Mouse (Mus musculus) heart, postnatal 14 days (tissue): Measurements from ENCODE around the gene Pcnx2. TPM values are rescaled to one million over a fixed set of nuclear protein-coding genes. Genes with fewer than 3 reads are reported as not detected.

ENCODE experiments used
- DNase-seq, 2 experiments: peaks; one replicate each; pipeline ENCODE4 v3.0.0; 2021 to 2022
- intact Hi-C: fragments of 180-260 bp; cut with DNase I; formaldehyde crosslinking; loops from one replicate; pipeline ENCODE4 v1.15.1; 2025
- total RNA-seq, 2 experiments: library from RNA; stranded (reverse); gene quantifications; 2 replicates each; pipeline ENCODE4 v1.2.3; 2021

Pcnx2 gene
- total RNA-seq, 2 experiments from 2014 or later = 0.61 to 0.88 TPM

DNA sequence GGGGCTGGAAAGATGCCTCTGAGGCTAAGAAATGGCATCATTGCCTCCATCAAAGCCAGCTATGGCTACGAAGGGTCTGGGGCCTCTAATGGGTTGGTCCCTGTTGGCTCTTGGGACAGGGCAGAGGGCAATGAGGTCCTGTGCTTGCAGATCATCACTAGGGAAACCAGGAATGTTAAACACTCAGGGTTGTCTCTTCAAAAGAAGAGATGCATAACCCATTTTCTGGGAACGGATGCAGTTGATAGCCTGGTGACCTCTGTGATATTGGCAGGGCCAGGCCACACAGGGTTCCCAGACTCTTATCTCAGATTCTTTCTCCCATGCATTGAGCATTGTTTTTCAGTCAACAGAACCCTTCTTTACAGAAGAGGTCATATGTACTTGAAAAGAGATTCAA, 125.8 kb downstream of the Pcnx2 start:
- DNase-seq = no peak
- intact Hi-C loops = no loop called here

DNA sequence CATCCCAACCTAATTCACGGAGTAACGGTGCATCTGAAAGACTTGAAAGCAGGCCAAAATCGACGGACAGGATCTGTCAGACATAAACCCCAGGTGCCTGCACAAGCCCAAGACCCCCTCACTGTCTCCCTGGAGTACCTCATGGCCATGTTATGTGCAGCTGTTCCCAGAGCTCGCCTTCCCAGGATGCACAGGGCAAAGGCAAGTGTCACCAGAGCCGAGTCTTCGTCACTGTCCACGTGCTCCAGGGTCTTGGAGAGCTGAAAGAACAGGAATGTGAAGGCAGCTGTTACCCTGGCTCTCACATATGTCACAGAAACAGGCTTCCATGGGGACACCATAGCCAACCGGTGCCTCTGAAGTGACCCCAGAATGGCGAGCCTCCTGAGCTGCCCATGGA, 130.0 kb downstream of the Pcnx2 start:
- no peak for DNase-seq
- intact Hi-C loops = no loop called here

DNA sequence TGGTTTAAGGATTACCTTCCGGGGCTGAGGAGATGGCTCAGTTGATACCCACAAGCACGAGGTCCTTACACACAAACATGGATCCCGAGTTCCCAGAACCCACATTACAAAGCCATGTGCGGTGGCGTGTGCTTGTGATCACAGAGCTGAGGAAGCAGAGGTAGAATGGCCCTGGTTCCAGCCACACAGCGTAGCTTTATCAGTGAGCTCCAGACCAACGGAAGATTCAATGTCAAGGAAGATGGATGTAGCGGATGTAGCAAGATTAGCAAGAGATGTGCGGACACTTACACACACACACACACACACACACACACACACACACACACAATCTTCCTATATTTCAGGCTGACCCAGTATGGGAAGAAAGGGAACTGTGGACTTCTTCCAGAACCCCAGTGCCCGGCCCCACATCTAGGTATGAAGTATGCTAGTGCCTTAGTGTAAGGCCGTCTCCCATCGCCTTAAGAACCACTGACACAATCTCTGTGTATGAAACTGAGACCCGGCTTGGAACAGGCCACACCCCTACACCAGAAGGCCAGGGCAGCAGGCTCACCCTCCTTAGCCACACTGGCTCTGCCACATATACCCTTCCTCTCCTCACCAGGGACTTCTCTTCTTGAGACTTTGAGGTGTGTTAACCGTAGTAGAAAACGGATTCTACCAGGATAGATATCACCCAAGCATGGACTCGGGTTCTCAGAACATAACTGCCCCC, 134.9 kb downstream of the Pcnx2 start:
- no peak for DNase-seq
- intact Hi-C loops = no loop called here

DNA sequence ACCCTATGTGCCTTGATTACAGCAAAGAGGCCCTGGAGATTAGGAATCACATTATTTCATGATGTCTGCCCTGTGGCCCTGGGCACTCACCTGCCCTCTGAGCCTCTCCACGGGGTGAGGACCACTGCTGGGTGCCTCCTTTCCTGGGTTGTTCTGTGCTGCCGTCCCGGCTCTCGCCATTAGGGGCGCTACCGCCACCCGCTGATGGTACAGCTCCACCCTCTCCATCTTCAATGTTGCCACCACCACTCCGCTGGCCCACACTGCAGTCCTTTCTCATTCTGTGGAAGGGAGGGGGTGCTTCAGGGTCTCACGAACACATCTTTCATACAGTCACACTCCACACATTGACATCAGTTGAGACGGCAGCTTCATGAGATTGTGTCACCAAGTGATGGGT, 139.1 kb downstream of the Pcnx2 start:
- DNase-seq = peak; percentile 18 to 50
- intact Hi-C loops = no loop called here

DNA sequence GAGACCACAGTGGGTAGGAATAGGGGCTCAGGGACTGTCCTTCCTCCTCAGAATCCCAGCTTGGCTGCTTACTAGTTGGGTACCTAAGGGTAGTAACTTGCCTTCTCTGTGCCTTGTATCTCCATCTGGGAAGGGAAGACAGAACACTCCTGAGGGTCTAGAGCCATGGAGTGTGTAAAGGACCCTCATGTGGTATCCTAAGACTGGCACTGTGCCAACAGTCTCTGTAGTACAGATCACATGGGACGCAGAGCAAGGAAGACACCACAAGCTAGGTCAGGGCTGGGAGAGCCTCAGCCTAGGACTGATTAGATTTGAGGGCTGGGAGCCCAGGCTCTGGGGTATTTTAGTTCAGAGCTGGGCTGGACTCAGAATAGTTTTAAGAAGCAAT, 141.0 kb downstream of the Pcnx2 start:
- DNase-seq = no peak
- intact Hi-C loops = no loop called here

DNA sequence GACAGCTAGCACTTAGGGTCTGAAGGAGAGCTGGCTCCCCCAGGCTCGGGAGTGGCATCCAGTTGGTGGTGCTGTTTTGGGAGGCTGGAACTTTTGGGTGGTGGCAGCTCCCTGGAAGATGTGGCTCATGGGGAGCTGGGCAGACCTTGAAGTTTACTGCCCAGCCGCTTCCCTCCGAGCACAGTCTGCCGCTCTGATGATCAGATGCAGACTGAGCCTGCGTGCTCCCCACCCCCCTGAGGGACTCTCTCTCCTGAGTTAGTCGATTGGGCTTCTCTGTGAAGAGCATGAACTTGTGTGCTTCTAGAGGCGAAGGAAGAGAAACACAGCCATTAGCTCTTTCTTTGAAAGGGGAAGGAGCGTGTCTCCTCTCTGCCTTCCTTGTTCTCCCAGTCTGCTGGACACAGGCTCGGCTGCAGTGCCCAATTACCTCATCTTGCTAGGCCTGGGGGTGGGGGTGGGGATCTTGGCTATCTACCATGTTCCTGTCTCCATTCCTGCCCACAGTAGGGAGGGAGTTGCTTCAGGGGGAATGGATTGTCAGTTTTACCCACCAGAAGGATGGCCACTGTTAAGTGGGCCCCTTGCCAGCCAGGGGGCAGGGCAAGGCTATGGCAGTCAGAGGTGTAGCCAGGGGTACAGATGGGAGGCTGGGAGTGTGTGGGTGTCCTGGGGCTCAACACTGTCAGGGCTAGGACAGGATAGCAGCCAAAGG, 141.6 kb downstream of the Pcnx2 start:
- peak; percentile 5 to 17 for DNase-seq
- intact Hi-C loops = no loop called here

DNA sequence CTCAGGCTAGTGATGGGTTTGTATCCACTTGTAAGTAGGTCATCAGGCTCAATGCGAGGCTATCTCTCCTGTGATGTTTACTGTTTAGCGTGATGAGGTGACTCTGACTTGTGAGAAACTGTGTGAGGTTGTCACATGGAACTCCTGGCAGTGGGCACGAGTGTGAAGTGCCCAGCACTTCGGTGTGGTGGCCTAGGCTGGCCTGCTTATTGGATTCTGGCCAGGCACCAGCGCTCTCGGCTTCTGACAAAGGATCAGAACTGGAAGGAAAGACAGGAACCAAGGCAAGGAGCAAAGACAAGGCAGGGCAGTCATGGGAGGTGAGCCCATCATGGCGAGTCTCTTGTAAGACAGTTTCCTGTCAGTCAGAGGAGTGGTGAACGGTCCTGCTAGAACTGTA, 142.2 kb downstream of the Pcnx2 start:
- DNase-seq = peak in 1 of 2 experiments; percentile 23

DNA sequence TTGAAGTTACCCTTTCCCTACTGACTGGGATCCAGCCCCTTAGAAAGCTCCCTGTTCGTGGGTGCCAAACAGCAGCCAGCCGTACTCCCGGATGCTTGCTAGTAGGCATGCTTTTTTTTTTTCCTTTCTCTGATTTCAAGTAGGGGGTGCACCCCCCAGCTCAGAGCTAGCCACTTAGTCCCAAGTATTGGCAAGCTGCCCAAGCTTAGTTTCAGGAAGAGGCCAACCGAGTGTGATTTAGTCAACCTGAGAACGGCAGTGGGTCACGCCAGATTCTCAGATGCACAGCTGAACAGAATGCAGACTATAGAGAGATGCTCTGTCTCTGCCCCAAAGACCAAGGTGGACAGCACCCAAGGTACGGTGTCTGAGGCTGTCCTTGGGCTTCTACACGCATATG, 147.3 kb downstream of the Pcnx2 start:
- DNase-seq = no peak
- intact Hi-C loops = no loop called here

More for the DNA sequence above, 142.2 kb downstream of the Pcnx2 start:
- intact Hi-C loops = no loop called here

DNA sequence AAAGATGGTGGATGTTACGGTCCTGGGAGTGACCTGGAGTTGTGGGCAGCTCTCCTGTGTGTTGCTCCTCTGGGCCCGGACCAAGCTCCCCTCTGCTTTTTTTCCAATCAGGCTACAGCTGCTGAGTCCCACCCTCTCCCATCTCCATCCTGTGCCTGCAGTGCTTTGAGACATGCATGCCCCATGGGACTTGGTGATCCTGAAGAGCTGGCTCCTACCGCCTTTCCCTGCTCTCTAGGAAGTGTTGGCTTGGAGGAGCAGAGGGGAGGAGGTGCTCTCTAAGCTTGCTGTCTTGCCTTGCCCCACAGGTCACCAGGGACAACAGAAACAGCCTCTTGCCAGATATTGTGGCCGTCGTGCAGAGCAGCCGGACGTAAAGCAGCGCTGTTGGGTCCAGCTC, 150.7 kb downstream of the Pcnx2 start:
- intact Hi-C loops = no loop called here

DNA sequence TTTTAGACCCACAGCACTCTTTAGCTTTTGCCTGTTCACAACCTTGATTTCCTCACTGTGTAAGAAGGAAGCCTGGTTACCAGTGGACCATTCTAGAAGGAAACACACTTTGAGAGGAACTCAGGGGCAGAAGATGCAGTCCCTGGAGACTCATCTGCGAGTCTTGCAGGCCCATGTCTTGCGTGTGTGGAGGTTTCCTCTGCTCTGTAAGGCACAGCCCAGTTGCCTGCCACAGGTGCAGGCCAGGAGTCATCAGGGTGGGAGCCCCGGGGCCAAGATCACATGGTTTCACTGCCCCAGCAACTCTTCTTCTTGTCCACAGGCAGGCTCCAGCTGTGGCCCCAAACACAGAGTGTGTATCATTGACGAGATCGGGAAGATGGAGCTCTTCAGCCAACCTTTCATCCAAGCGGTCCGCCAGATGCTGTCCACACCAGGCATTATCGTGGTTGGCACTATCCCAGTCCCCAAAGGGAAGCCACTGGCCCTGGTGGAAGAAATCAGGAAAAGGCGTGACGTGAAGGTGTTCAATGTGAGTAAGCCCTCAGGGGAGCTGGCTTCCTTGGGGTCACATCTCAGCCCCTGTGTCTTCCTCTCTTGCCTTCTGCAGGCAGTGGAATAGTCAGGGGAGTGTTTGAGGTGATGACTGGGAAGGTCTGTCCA, 153.1 kb downstream of the Pcnx2 start:
- no peak for DNase-seq
- intact Hi-C loops = no loop called here

More for the DNA sequence above, 150.7 kb downstream of the Pcnx2 start:
- DNase-seq = no peak

DNA sequence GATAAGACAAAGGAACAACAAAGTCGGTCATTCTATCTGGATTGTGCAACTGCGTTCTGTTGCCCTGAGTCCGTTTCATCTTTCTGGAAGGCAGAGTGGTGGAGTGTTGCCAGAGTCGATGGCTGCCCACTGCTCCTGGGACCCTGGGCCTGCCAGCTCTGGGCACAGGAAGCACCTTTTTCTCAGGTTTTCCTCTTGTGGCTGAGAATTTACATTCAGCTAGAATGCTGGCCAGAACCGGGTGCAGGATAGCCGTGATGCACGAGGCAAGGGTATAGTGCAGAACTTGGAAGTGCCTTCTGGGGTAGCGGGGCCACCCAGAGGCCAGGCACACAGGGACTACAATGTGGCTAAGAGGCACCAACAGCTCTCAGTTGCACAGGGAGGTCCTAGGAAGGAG, 155.7 kb downstream of the Pcnx2 start:
- intact Hi-C loops = no loop called here
- DNase-seq = no peak

DNA sequence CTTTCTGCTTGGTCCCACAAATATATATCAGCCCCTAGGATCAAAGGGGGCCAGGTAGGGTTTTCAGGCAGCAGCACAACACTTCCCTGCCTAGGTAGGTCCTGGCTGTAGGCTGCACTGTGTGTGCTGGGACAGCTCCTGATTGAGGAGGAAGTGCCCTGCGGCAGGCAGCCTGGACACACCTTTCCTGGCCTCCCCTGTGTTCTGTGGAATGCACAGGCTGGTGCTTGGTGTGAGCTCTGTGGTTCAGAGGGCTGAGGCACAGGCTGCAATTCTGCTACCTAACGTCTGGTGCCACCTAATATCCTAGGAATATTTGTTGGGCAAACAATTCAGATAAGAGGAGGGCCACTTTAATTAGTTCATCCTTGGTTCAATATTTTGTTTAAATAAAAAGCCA, 156.3 kb downstream of the Pcnx2 start:
- no peak for DNase-seq
- intact Hi-C loops = no loop called here

DNA sequence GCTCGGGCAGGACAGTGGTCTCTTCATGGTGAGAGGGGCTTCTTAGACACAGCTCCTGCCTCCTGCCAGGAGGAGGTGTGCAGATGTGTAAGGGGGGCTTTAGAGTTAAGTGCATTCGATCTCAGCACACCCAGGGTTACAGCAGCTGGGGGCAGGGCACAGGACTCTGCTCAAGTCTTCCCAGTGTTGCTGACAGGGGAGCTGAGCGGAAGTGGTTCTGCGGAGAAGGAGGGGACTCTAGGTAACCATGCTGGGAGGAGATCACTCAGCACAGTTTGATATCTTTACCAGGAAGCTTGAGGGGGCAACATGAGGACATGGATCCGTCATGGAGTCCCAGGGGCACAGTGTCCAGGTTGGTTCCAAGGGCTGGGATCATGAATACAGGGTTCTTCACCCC, 156.7 kb downstream of the Pcnx2 start:
- intact Hi-C loops = no loop called here
- DNase-seq = no peak

DNA sequence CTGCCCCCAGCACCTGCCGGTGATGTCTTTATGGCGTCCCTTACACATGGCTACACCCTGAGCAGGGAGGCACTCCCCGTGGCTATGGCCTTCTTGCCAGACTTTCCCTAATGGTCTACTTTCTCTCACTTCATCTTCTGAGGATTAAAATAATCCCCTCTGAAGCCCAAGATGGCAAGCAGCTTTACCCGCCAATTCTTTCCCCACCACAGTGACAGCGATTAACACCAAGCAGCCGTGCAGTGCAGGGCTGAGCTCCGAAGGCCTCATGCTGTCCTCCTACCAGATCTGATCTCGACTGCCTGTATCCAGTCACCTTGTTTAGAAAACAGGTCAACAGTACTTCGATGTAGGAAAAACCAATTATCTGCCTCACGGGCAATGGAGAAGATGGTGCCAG, 157.5 kb downstream of the Pcnx2 start:
- intact Hi-C loops = no loop called here
- DNase-seq = no peak

DNA sequence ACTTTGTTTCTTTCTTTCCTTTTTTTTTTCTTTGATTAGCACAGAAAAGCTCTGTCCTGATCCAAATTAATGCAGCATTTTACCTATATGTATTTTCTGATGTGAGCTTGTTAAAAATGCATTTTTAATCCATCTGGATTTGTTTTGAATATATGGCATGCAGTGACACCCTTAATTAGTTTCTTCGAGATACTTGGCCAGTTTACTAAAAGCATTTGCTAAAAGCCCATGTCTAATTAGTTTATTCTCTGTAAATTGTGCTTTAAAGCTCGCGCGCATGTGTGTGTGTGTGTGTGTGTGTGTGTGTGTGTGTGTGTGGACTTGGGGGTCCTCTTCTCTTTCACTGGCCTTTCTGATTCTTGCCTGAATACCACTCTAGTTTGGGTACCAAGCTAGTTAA, 159.2 kb downstream of the Pcnx2 start:
- no peak for DNase-seq
- intact Hi-C loops = no loop called here

DNA sequence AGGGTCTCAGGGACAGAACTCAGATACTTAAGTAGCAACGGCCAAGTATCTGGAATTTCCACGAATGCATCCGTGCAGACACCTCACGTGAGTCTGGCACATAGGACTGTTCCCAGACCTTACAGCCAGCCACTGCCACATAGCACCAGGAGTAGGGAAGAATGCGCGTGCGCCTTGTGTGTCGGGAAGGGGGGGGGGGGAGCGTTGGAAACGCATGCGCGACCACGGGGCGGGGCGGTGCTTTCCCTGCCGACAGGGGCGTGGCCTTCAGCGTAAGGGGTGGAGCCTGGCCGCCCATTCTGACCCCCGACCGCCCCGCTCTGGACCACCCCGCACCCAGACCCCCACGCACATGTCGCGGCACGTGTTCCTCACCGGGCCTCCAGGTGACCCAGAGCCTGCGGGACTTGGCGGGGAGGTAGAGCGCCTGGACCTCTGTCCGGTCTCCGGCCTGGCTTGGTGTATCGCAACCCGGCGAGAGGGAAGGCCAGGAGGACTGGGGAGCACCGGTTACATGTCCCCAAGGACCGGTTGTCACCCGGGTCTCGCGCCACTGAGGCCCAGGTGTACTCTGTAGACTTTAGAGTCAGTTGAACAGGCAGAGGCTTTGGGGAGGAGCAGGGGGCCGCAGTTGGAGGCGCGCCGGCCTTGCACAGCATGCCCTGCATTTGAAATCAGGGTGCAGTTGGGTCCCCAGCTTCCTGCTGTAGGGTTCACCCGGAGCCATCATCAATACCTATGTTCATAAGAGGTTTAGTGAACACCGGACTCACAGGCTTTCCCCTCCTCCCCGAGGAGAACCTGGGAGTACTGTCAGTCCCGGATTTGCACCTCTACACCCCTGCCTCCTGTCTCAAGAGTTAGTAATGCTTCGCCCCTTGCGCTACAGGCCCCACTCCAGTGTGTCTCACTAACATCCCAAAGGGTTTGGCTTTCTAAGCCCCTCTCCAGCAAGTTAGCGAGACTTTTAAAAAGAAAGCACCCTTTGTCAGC, 163.9 kb downstream of the Pcnx2 start:
- intact Hi-C loops = loop anchor here (5.0 kb wide), 1 partner anchor 62 kb away; no protein-coding TSS in a partner anchor
- peak; percentile 88 to 93 for DNase-seq

DNA sequence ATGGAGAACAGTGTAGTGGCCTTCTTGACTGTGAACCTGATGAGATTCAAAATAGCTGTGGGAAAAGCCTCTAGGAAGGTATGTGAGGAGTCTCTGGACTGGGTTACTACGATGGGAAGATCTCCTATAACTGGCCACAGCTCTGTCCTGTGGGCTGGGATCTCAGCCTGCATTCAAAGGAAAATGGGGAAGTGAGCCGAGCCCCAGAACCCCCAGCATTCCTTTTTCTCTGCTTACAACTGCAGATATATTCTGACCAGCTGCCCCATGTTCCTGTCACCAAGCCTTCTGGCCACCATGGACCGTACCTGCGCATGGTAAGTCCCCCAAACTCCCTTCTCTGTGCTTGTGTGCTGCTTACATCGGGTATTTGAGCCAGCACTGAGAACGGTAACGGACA, 168.4 kb downstream of the Pcnx2 start, which contains the start of gene Ntpcr:
Gene Ntpcr, plus strand, starts transcription at position 218 of the 400 bp plus-strand sequence.
- intact Hi-C loops = loop anchor here (5.0 kb wide), 1 partner anchor 57 kb away; no protein-coding TSS in a partner anchor
- no peak for DNase-seq

DNA sequence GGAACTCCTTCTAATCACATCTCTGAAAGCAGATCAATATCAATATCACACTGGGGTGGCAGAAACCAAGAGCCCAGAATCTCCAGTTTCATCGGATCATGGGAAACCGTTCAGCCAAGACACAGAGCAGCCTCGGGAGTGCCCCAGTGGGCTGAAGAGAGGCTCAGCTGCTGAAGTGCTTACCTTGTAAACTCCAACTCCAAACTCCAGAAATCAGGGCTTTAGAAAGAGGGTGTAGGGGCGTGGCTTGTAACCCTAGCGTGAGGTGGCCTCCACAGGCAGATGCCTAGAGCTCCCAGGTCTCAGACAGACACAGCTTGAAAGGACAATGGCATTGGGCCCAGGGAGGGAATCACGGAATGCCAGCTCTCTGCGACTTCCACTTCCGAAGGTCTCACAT, 170.3 kb downstream of the Pcnx2 start:
- no peak for DNase-seq

DNA sequence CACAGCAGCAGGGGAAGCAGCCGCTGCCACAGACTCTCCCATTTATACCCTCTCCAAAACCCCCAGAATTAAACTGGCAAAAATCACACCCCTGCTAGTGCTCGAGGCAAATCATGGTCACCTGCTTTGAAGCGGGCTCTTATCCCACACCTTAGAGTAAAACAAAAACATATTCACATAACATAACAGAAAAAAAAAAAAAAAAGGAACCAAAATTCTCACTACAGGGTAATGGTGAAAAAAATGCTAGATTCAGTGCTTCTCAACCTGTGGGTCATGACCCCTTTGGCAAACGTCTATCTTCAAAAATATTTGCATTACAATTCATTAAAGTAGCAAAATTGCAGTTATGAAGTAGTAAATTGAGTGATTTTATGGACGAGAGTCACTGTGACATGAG, 171.1 kb downstream of the Pcnx2 start:
- no peak for DNase-seq
- intact Hi-C loops = no loop called here

More for the DNA sequence above, 170.3 kb downstream of the Pcnx2 start:
- intact Hi-C loops = no loop called here

DNA sequence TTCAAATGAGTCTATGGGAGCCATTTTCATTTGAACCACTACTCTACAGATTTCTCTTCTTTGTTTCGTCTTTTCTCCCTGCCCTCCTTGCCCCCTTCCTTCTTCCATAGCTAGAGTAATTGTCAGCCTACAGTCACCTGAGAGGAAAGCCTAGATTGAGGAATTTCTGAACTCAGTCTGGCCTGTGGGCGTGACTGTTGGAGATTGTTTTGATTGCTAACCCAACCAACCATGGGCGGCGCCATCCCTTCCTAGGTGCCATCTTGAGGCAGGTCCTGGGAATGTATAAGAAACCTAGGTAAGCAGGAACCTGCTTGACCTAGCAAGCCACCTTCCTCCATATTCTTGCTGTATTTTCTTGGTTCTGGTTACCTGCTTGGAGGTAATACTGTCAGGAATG, 172.0 kb downstream of the Pcnx2 start:
- intact Hi-C loops = no loop called here
- no peak for DNase-seq
